Mouse (Mus musculus): ENCODE results near the gene Heatr1. TPM values are rescaled to one million over a fixed set of nuclear protein-coding genes. Genes with fewer than 3 reads are reported as not detected.

Gene Heatr1
- 78.0 TPM for polyA plus RNA-seq (2017; shearing (Covaris generic))

DNA sequence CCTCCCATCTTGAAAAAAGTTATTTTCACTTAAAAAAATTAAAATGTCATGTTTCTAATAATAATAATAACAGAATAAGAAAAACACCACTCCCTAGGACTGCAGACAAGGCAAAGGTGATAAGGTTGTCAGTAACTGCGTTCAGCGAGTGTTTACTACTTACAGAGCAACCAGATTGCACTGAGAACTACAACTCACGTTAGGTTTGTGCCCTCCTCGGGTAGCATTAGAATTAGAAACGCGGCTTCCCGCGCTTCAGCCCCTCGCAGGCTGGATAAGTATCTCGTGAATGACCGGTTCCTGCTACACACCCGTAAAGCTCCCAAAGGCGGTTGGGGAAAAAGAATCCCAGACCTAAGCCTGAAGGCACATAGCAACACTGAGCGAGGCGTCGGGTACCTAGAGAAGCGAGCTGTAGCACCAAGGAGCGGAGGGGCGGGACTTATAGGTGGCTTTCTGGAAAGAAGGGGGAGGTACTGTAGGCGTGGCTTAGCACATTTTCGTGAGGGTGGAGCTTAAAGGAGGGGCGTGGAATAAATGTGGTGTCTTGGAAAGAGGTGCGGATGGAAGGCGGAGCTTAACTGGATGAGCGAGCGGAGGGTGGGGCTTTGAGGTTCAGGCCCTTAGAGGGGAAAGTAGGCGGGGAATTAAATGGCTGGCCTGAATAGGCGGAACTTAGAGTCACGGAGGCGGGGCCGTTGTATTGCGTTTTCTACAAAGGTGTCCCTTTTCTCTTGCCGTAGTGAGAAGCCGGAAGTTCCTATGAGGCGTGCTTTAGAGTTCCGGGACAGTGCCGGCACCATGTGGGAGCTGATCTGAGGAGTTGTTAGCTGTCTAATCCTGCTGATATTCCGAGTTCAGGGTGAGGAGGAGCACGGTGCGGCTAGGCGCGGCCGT lies at the start of gene Heatr1:
Heatr1 (plus strand) TSS at position 419 of the 897 bp plus-strand sequence.

DNA sequence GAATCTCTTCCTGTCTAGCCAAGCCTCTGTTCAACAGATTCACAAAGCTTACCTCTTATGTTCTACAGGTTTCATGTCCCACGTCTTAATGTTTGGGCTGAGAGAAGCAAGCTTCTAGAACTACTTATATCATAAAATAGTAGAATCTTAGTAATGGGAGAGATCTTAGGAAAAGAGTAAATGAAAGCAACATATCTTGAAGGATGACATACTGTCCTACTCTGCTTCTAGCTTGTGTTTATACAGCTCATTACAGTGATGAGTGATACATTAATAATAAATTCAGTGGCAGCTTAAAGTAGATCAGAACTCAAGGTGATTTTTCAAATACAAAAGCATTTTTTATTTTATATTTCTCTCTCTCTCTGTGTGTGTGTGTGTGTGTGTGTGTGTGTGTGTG lies 70.0 kb downstream of the Heatr1 start, which contains the start of gene Lgals8:
Lgals8 (minus strand) TSS at position 101 of the 400 bp plus-strand sequence.

Other genes starting within 250 kb of the Heatr1 start
- 32.3 TPM for gene Mtr, start 136.9 kb upstream of the Heatr1 start, polyA plus RNA-seq (2017; shearing (Covaris generic))
- gene Actn2, start 54.3 kb upstream of the Heatr1 start, polyA plus RNA-seq (2017; shearing (Covaris generic)): 9.9 TPM
- gene Lgals8, start 69.9 kb downstream of the Heatr1 start, polyA plus RNA-seq (2017; shearing (Covaris generic)): 79.4 TPM
- gene Edaradd, start 125.4 kb downstream of the Heatr1 start, polyA plus RNA-seq (2017; shearing (Covaris generic)): 0.55 TPM
- gene Ero1lb, start 170.8 kb downstream of the Heatr1 start, polyA plus RNA-seq (2017; shearing (Covaris generic)): 9.1 TPM